Mouse (Mus musculus): ENCODE results near the gene Slc13a3.

Slc13a3 gene

GRCm38 (mm10) chr2:165360861-165361260, 112.2 kb downstream of the Slc13a3 start:
- DNase-seq: no peak
